Mouse (Mus musculus) lung, adult 2 months (tissue): Measurements from ENCODE around the gene Ptpn14.

Source experiments
- CTCF ChIP-seq: fragments of 200-500 bp; IDR thresholded peaks from 2 replicates; pipeline ENCODE4 v1.5.1; 2011; ENCODE audit warnings: mild to moderate bottlenecking, low read length, control low read depth; ENCODE audit not compliant: insufficient read depth
- POLR2A ChIP-seq: fragments of 200-500 bp; IDR thresholded peaks from 2 replicates; pipeline ENCODE4 v1.6.1; 2011; ENCODE audit warnings: low read depth, mild to moderate bottlenecking, control low read depth, low read length, borderline replicate concordance; ENCODE audit errors: extremely low read depth

- TF ChIP-seq CTCF (no peak), POLR2A (no peak)
Measured at GRCm38 (mm10) chr1:189860112-189860941, 132.3 kb downstream of the Ptpn14 start.
